Mouse (Mus musculus) heart, embryonic 12.5 days (tissue): ENCODE measurements around the gene Apoc3. TPM values are rescaled to one million over a fixed set of nuclear protein-coding genes. Genes with fewer than 3 reads are reported as not detected.

Experiments
- ATAC-seq: fragments of 200-750 bp; cut with Nextera tagmentation; 2 replicates; pipeline ENCODE4 v1.8.0; 2017; ENCODE audit warnings: moderate TSS enrichment, moderate library complexity; ENCODE audit not compliant: insufficient number of reproducible peaks, low FRiP score
- H3K27ac ChIP-seq: fragments of 300-500 bp; sonication (generic); 2 replicates; pipeline ENCODE4 v1.5.1; 2016; ENCODE audit warnings: mild to moderate bottlenecking, moderate library complexity; ENCODE audit not compliant: poor library complexity, severe bottlenecking
- H3K27me3 ChIP-seq: fragments of 300-500 bp; sonication (generic); replicated peaks from 2 replicates; pipeline ENCODE4 v1.6.1; 2016; ENCODE audit warnings: mild to moderate bottlenecking, moderate library complexity
- H3K36me3 ChIP-seq: fragments of 300-500 bp; sonication (generic); 2 replicates; pipeline ENCODE4 v1.6.1; 2016; ENCODE audit warnings: mild to moderate bottlenecking, moderate library complexity
- H3K4me1 ChIP-seq: fragments of 300-500 bp; sonication (generic); replicated peaks from 2 replicates; pipeline ENCODE4 v1.6.1; 2016; ENCODE audit warnings: mild to moderate bottlenecking
- H3K4me2 ChIP-seq: fragments of 300-500 bp; sonication (generic); 2 replicates; pipeline ENCODE4 v1.6.1; 2016; ENCODE audit warnings: mild to moderate bottlenecking, moderate library complexity
- H3K4me3 ChIP-seq: fragments of 300-500 bp; sonication (generic); 2 replicates; pipeline ENCODE4 v1.5.1; 2016; ENCODE audit warnings: mild to moderate bottlenecking
- H3K9ac ChIP-seq: fragments of 300-500 bp; sonication (generic); 2 replicates; pipeline ENCODE4 v1.6.1; 2016; ENCODE audit warnings: mild to moderate bottlenecking, moderate library complexity
- H3K9me3 ChIP-seq: fragments of 300-500 bp; sonication (generic); replicated peaks from 2 replicates; pipeline ENCODE4 v1.6.1; 2016; ENCODE audit warnings: mild to moderate bottlenecking, moderate library complexity
- WGBS: fragments of 180-500 bp; shearing (Covaris S2); methylation state at CpG from one replicate; pipeline ENCODE4 v1.1.7; 2016; 5-methylcytosine and 5-hydroxymethylcytosine counted together
- polyA plus RNA-seq: library from polyadenylated mRNA; unstranded; fragments of >200 nt; fragmentation: Nextera tagmentation; extraction: Ambion mirVana; gene quantifications from 2 replicates; pipeline ENCODE4 v1.2.1, GENCODE M21; 2016

The Apoc3 gene
- polyA plus RNA-seq, 1 experiment from 2014 or later, result not detected

- H3K9ac ChIP-seq, result peak overlapping the region; percentile 62
- H3K4me1 ChIP-seq, result peaks cover 11% of the 10 kb centered on the region
- peak overlapping the region; percentile 46 for H3K4me3 ChIP-seq
- ATAC-seq, result peak; percentile 72
- no peaks in the 10 kb centered on the region for H3K36me3 ChIP-seq
- H3K4me2 ChIP-seq, result peak overlapping the region; percentile 80
- WGBS, result 15% methylated on average over 37 of the region's 37 CpGs
- H3K27ac ChIP-seq, result no peak overlapping the region
- H3K27me3 ChIP-seq, result peaks cover 25% of the 10 kb centered on the region; the same call in 1 of the 2 replicates
- H3K9me3 ChIP-seq, result no peaks in the 10 kb centered on the region
These were observed 5.6 kb downstream of the Apoc3 start for GRCm38 (mm10) chr9:46229573-46230449.

- H3K27me3 ChIP-seq, result peaks cover 18% of the 10 kb centered on the region; the same call in 1 of the 2 replicates
- H3K9me3 ChIP-seq, result no peaks in the 10 kb centered on the region
- no peak within 1 kb of the TSS for H3K9ac ChIP-seq
- H3K4me2 ChIP-seq, result no peak within 1 kb of the TSS
- H3K4me1 ChIP-seq, result peaks cover 11% of the 10 kb centered on the region
- H3K36me3 ChIP-seq, result peaks cover 2% of the 10 kb centered on the region; the same call in 1 of the 2 replicates
- ATAC-seq, result no peak
- H3K27ac ChIP-seq, result no peak within 1 kb of the TSS
- no peak within 1 kb of the TSS for H3K4me3 ChIP-seq
- WGBS, result 53% methylated on average over 9 of the region's 9 CpGs
These were observed 6.9 kb downstream of the Apoc3 start, which contains the start of gene Apoa1 for GRCm38 (mm10) chr9:46228491-46228890. Gene Apoa1 (plus strand): TSS chr9:46228580.

GRCm38 (mm10) chr9:46227064-46227614, 8.3 kb downstream of the Apoc3 start:
- no peak overlapping the region for H3K4me3 ChIP-seq
- WGBS, result 39% methylated on average over 3 of the region's 3 CpGs
- no peak overlapping the region for H3K27ac ChIP-seq
- peaks cover 11% of the 10 kb centered on the region for H3K4me1 ChIP-seq
- no peak overlapping the region for H3K9ac ChIP-seq
- no peak overlapping the region for H3K4me2 ChIP-seq
- peaks cover 14% of the 10 kb centered on the region; the same call in 1 of the 2 replicates for H3K27me3 ChIP-seq
- peaks cover 13% of the 10 kb centered on the region for H3K36me3 ChIP-seq
- no peaks in the 10 kb centered on the region for H3K9me3 ChIP-seq
- no peak for ATAC-seq

- Histone ChIP-seq H3K27ac (no peak overlapping the region), H3K4me1 (peaks cover 5% of the 10 kb centered on the region; the same call in 1 of the 2 replicates), H3K36me3 (peaks cover 34% of the 10 kb centered on the region), H3K9ac (no peak overlapping the region), H3K9me3 (no peaks in the 10 kb centered on the region), H3K4me3 (no peak overlapping the region), H3K4me2 (no peak overlapping the region), H3K27me3 (no peaks in the 10 kb centered on the region)
- 59% methylated on average over 5 of the region's 5 CpGs for WGBS
- ATAC-seq, result no peak
These were observed 10.3 kb downstream of the Apoc3 start for GRCm38 (mm10) chr9:46224945-46225660.

- H3K4me2 ChIP-seq, result no peak overlapping the region
- no peak for ATAC-seq
- H3K9ac ChIP-seq, result no peak overlapping the region
- H3K9me3 ChIP-seq, result no peaks in the 10 kb centered on the region
- H3K27me3 ChIP-seq, result no peaks in the 10 kb centered on the region
- no peak overlapping the region for H3K4me3 ChIP-seq
- peaks cover 44% of the 10 kb centered on the region for H3K36me3 ChIP-seq
- no peaks in the 10 kb centered on the region for H3K4me1 ChIP-seq
- WGBS, result 86% methylated on average over 3 of the region's 3 CpGs
- H3K27ac ChIP-seq, result no peak overlapping the region
These were observed 11.3 kb downstream of the Apoc3 start for GRCm38 (mm10) chr9:46224101-46224500.

GRCm38 (mm10) chr9:46223090-46223489, 12.3 kb downstream of the Apoc3 start:
- ATAC-seq, result no peak
- WGBS, result 80% methylated on average over 6 of the region's 6 CpGs

GRCm38 (mm10) chr9:46218176-46218575, 17.3 kb downstream of the Apoc3 start:
- Histone ChIP-seq H3K36me3 (peaks cover 62% of the 10 kb centered on the region), H3K4me1 (peaks cover 28% of the 10 kb centered on the region), H3K9me3 (no peaks in the 10 kb centered on the region), H3K9ac (no peak overlapping the region), H3K27ac (no peak overlapping the region), H3K4me3 (no peak overlapping the region), H3K4me2 (no peak overlapping the region), H3K27me3 (no peaks in the 10 kb centered on the region)
- no peak for ATAC-seq
- 74% methylated on average over 9 of the region's 9 CpGs for WGBS

More at GRCm38 (mm10) chr9:46223090-46223489, 12.3 kb downstream of the Apoc3 start:
- Histone ChIP-seq H3K4me3 (no peak overlapping the region), H3K27me3 (no peaks in the 10 kb centered on the region), H3K9ac (no peak overlapping the region), H3K36me3 (peaks cover 48% of the 10 kb centered on the region), H3K27ac (no peak overlapping the region), H3K4me2 (no peak overlapping the region), H3K9me3 (no peaks in the 10 kb centered on the region), H3K4me1 (no peaks in the 10 kb centered on the region)

- H3K36me3 ChIP-seq, result peaks cover 63% of the 10 kb centered on the region
These were observed 18.5 kb downstream of the Apoc3 start for GRCm38 (mm10) chr9:46216744-46217470.

GRCm38 (mm10) chr9:46215338-46216322, 19.8 kb downstream of the Apoc3 start:
- 18% methylated on average over 11 of the region's 11 CpGs for WGBS
- H3K36me3 ChIP-seq, result peaks cover 62% of the 10 kb centered on the region
- no peak overlapping the region for H3K4me3 ChIP-seq
- H3K9ac ChIP-seq, result no peak overlapping the region
- H3K4me2 ChIP-seq, result no peak overlapping the region
- H3K27me3 ChIP-seq, result no peaks in the 10 kb centered on the region
- no peak for ATAC-seq
- H3K27ac ChIP-seq, result no peak overlapping the region
- no peaks in the 10 kb centered on the region for H3K9me3 ChIP-seq
- H3K4me1 ChIP-seq, result peaks cover 28% of the 10 kb centered on the region

More at GRCm38 (mm10) chr9:46216744-46217470, 18.5 kb downstream of the Apoc3 start:
- H3K9ac ChIP-seq, result no peak overlapping the region
- 85% methylated on average over 13 of the region's 13 CpGs for WGBS
- H3K9me3 ChIP-seq, result no peaks in the 10 kb centered on the region
- H3K27me3 ChIP-seq, result no peaks in the 10 kb centered on the region
- H3K4me2 ChIP-seq, result no peak overlapping the region
- H3K4me3 ChIP-seq, result no peak overlapping the region
- H3K27ac ChIP-seq, result no peak overlapping the region
- peaks cover 28% of the 10 kb centered on the region for H3K4me1 ChIP-seq
- ATAC-seq, result no peak

GRCm38 (mm10) chr9:46214946-46215337, 20.5 kb downstream of the Apoc3 start:
- no peaks in the 10 kb centered on the region for H3K27me3 ChIP-seq
- H3K9ac ChIP-seq, result no peak overlapping the region
- H3K9me3 ChIP-seq, result no peaks in the 10 kb centered on the region
- H3K4me3 ChIP-seq, result no peak overlapping the region
- ATAC-seq, result no peak
- WGBS, result 81% methylated on average over 10 of the region's 10 CpGs
- H3K4me1 ChIP-seq, result peaks cover 28% of the 10 kb centered on the region
- peaks cover 62% of the 10 kb centered on the region for H3K36me3 ChIP-seq
- no peak overlapping the region for H3K27ac ChIP-seq
- no peak overlapping the region for H3K4me2 ChIP-seq
